Mouse (Mus musculus): ENCODE measurements around the gene Mocs1. TPM values are rescaled to one million over a fixed set of nuclear protein-coding genes. Genes with fewer than 3 reads are reported as not detected.

Gene Mocs1
- 10 to 100 TPM; 22.3 to 26.8 TPM for total RNA-seq (2021)

DNA sequence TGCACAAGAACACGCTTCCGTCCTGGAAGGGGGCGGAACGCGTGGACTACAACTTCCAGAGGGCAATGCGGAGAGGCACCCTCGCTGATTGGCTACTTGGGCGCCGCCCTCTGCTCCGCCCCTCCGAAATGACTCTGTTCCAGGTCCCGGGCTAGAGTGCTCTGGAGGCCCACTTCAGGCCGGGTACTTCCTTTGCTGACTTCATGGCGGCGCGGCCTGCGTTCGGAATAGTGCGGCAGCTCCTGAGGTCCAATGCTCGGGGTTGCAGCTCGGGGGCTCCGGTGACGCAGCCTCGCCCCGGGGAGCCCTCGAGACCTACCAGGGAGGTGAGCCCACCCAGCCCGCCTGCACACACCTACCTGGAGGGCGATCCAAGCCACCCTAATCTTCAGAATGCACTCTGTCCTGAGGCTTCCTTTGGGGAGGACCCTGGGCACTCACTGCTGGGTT is at the start of gene Mocs1:
Mocs1 (plus strand) TSS at position 124 of the 450 bp plus-strand sequence.
- intact Hi-C loops (cut with DNase I): no loop called here
- DNase-seq: peak; percentile 94 to 95

DNA sequence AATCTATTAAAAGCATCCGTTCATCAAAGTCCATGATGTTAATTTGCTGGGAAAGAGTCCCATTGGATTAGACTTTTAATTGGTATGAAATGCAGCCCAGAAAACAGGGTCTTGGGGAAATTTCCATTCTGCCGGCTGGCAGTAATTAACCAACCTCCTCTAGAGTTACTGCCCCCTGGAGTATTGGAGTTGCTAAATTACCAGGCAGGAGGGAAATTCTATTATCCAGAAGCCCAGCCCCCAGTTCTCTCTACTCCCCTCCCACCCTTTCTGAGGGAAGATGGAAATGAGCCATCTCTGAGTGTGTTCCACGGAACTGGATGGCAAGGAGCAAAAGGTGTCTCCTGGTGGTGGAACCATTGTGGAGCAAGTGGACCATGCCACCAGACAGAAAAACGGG is 48.5 kb upstream of the Mocs1 start:
- no peak for DNase-seq
- intact Hi-C loops (cut with DNase I): no loop called here

DNA sequence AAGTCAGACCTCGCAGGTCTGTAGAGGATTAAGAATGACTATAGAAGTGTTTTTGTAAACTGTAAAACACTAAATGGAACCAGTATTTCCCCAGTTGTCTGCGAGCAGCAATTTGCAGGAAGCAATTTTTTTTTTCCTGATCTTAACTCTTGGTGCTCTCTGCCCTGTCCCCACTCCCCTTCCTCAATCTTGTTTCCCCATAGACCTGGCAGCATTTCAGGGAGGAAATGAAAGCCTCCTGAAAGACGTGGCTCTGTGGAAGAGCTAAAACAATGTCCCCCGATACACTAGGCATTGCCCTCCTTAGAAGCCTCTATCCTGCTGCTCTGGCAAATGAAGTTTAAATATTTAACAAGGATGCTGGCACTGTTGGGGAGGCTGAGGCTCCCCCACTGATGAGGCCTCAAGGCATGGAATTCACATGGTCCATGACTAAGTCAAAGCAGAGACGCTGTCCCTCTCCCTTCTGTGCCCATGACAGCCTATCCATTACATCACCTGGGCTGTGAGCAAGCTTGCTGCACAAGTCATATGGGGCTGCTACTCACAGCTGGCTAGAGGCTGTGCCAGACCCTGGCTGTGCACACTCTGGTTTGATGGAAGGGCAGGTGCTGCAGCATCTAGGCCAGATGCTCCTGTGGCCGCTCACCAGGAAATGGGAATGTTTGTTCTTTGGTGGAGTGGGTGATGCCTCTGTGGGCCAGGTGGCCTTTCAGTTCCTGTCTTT is 43.8 kb upstream of the Mocs1 start:
- intact Hi-C loops (cut with DNase I): no loop called here
- DNase-seq: no peak

- DNase-seq: no peak
- intact Hi-C loops (cut with DNase I): no loop called here
Observed at GRCm38 (mm10) chr17:49387741-49388140, 40.4 kb upstream of the Mocs1 start.

GRCm38 (mm10) chr17:49392751-49393150 is 35.4 kb upstream of the Mocs1 start:
- intact Hi-C loops (cut with DNase I): no loop called here
- DNase-seq: no peak

- intact Hi-C loops (cut with DNase I): no loop called here
- no peak for DNase-seq
Observed at GRCm38 (mm10) chr17:49394836-49395235, 33.3 kb upstream of the Mocs1 start.

DNA sequence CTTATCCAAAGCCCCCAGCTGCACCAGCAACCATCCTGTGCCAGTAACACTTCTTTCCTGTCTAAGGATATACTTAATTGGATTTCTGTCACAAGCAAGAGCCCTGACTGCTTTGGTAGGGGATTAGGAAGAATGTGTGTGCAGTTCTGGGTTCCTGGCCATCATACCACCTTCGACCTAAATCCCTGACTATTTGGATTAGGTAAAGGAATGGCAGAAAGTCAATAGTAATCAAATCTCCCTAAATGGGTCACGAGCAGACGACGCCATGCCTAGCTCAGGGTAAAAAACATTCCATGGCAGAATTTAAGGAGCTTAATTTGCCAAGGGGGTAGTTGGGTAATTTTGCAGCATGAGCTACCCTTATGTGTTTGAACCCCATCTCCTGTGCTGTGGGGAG is 28.6 kb upstream of the Mocs1 start:
- DNase-seq: no peak
- intact Hi-C loops (cut with DNase I): loop anchor here (1.0 to 10.0 kb wide), 6 partner anchors 100 to 933 kb away; no protein-coding TSS in a partner anchor

- intact Hi-C loops (cut with DNase I): loop anchor here (1.0 to 10.0 kb wide), 5 partner anchors 101 to 933 kb away; no protein-coding TSS in a partner anchor
- DNase-seq: peak; percentile 76 to 85
Observed at GRCm38 (mm10) chr17:49400130-49400529, 28.0 kb upstream of the Mocs1 start.

DNA sequence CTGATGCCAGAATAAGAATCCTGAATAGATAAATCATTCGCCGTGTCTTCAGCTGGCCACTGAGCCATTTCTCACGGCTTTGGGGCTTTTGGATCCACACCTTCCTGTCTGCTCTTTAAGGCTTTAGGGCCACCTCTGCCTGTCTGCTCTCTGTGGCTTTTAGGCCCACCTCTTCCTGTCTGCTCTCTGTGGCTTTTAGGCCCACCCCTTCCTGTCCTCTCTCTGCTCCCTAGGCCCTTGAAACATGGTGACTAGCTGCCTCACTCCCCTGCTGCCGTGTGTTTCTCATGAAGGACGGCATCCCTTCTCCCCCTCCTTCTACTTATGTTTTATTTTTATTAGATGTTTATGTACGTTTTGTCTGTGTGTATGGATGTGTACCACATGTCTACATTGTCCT is 25.0 kb upstream of the Mocs1 start:
- intact Hi-C loops (cut with DNase I): loop anchor here (10.0 kb wide), 1 partner anchor 198 kb away; no protein-coding TSS in a partner anchor

GRCm38 (mm10) chr17:49405927-49406326 is 22.2 kb upstream of the Mocs1 start:
- intact Hi-C loops (cut with DNase I): loop anchor here (10.0 kb wide), 1 partner anchor 201 kb away; no protein-coding TSS in a partner anchor
- no peak for DNase-seq

More for the DNA sequence above, 25.0 kb upstream of the Mocs1 start:
- DNase-seq: no peak

GRCm38 (mm10) chr17:49412974-49413373 is 15.2 kb upstream of the Mocs1 start:
- intact Hi-C loops (cut with DNase I): no loop called here
- DNase-seq: no peak

GRCm38 (mm10) chr17:49413554-49413953 is 14.6 kb upstream of the Mocs1 start:
- no peak for DNase-seq
- intact Hi-C loops (cut with DNase I): no loop called here

DNA sequence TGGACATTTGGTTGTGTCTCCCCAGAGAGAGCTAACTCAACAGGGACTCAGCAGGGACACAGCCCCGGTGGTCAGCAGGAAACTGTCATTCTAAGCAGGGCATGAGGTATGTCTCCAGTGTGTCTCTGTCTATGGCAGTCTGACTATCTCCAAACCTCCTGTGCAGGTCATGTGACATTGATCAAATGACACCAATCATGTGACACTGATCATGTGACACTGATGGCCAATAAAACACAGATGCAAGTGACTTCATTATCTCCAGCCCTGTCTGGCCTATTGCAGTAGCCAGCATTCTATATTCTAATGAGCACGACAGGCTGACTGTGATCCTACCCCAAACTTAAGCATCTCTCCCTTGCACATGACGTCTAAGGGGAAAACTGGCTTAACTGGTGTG is 11.9 kb upstream of the Mocs1 start:
- DNase-seq: no peak
- intact Hi-C loops (cut with DNase I): no loop called here

GRCm38 (mm10) chr17:49419813-49420212 is 8.3 kb upstream of the Mocs1 start:
- DNase-seq: no peak
- intact Hi-C loops (cut with DNase I): no loop called here

DNA sequence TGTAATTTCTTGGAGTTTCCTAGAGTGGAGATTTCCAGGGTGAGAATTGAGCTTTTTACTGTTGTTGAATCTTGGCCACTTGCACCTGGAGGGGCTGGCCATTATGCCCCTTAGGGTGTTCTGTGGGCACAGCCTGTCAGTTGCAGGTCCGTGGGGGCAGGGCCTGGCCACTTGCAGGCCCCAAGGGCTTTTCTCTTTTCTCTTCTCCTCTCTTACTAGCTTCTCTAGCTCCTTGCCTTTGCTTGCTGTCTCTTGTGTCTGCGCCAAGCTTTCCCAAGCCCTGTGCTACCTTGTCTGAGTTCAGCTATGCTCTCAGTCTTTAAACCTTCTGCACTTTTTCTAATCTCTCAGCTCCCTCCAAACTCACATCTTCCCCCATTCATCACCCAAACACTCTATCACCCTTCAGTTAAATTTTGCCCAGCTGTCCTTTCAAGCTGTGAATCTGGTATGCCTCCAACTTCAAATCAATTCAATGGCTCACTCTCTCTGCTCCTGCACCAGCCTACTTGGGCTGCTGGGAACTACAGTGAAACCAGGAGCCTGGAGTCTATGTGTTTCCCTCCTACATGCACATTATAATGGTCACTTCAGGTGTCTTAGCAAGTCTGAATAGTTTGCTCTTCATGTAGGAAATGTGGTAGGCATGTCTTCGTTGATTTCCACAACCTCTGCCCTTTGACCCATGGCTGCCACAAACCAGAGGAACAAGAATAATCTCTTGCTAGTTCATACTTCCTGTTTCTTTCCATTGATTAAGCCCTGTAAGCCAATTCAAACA is 5.7 kb upstream of the Mocs1 start:
- intact Hi-C loops (cut with DNase I): no loop called here
- DNase-seq: no peak

DNA sequence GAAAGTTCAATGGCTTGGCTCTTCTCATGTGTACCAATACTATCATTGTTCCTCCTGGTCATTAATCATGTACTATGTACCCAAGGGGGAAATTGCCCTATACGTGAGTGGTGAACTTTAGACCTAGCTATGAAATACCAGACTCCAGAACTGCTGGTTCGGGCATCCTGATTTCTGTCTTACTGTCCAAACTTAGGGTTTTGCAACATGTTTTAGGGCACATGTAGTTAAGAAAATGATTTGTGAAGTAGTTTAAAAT is 5.2 kb upstream of the Mocs1 start:
- intact Hi-C loops (cut with DNase I): no loop called here
- DNase-seq: no peak

- intact Hi-C loops (cut with DNase I): no loop called here
- DNase-seq: no peak
Observed at GRCm38 (mm10) chr17:49423872-49424271, 4.3 kb upstream of the Mocs1 start.

- intact Hi-C loops (cut with DNase I): no loop called here
- no peak for DNase-seq
Observed at GRCm38 (mm10) chr17:49427631-49428238, 427 bp upstream of the Mocs1 start.

- intact Hi-C loops (cut with DNase I): no loop called here
- DNase-seq: peak; percentile 36 to 47
Observed at GRCm38 (mm10) chr17:49428751-49429415, 721 bp downstream of the Mocs1 start.

DNA sequence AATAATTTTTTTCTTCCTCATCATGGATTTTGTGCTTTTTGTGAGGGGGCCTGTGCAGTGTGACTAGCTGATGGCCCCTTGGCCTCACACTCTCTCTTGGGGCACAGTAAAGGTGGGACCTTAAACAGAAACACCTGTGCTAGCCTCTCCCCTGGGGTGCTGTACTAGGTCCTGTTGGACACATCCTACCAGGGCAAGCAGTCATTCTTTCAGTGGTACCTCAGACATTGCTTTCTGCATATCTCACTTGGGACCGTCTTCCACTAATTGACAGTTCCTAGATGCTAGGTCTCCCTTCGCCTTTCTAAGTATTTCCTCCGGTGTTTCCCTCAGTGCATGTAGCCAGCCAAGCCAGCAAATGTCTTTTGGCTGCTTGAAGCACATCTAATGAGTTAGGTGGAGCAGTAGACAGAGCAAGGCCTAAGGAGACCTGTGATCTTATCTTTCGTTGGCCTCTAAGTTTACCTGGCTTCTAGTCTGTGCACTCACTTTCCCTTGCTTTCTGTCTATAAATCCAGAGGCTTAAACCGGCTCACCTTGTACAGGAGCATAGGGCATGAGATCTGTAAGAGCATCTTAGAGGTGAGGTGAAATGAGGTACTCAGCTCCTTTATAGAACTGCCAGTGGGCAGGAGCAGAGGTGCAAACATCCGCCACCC is 1.4 kb downstream of the Mocs1 start:
- peak in 1 of 2 experiments; percentile 34 for DNase-seq
- intact Hi-C loops (cut with DNase I): no loop called here
